Mouse (Mus musculus) gastrocnemius, postnatal 36 days (tissue): ENCODE data around the gene Vrk2. TPM values are rescaled to one million over a fixed set of nuclear protein-coding genes. Genes with fewer than 3 reads are reported as not detected.
A peak's percentile ranks its signal among the peaks of the same experiment; 100 is the strongest.

Experiments
- DNase-seq, 2 experiments: peaks; one replicate each; pipeline ENCODE4 v3.0.0; 2022
- intact Hi-C: fragments of 180-260 bp; cut with DNase I; formaldehyde crosslinking; loops from one replicate; pipeline ENCODE4 v1.15.1; 2025
- long read RNA-seq, 2 experiments: library from polyadenylated mRNA; stranded (forward); transcript quantifications; one replicate each; pipeline ENCODE4 v2.0.0; 2021
- total RNA-seq, 2 experiments: library from RNA; stranded (reverse); gene quantifications; 2 replicates each; pipeline ENCODE4 v1.2.3; 2021

The Vrk2 gene
- 1 to 10 TPM; 6.2 to 6.8 TPM for total RNA-seq
- long read RNA-seq, experiment 1, transcript Vrk2-201 (13 exons, 1,889 nt): major isoform, 6 of 7 reads
- long read RNA-seq, experiment 1, partial matches to known transcripts: 0 of 7 reads
- long read RNA-seq, experiment 1, other reads (novel, unspliced or antisense): 1 of 7 reads
- long read RNA-seq, experiment 2, transcript Vrk2-201 (13 exons, 1,889 nt): major isoform, 5 of 7 reads
- long read RNA-seq, experiment 2, partial matches to known transcripts: 2 of 7 reads
- long read RNA-seq, experiment 2, other reads (novel, unspliced or antisense): 0 of 7 reads

DNA sequence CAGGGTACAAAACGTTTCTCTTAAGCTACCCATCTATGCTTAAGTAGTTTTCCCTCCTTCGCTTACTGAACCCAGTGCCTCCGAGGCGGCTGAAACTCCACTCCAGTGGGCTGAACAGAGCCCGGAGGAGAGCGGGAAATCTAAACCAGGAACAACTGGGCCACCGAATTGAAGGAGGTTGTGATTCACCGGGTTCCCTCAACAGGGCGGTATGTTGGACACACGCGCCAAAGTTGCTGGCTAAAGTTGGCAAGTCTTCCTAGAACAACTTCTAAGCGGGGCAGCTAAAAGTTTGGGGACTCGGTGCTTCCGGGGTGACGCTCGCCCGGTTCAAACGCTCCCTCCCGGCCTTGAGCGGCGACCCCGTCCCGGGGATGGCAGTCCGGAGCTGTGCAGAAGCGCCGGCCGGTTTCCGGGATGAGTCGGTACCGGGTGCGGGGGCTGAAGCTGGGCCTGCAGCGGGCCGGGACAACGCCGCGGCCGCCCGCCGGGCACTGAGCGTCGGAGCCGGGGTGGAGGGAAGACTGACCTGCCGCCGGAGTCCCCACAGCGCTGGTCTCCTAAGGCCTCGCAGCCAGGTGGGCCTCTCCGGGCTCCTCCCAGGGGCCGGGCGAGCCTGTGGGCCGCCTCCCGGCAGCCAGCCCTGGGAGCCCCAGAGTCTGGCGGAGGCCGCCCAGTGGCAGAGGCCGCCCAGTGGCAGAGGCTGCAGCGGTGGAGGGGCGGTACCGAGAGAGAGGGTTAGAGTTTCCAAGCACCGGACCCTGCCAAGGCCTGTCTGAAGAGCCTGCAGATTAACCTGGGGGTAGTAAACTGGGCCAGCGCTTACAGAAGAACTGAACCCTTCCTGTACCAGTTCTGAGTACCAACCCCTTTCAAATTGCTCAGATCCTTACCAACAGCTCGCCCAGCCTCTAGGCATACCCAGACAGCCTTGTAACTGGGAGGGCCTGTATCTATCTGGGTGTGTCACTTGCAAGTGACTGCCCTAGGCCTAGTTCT, at the start of gene Vrk2, which contains the start of gene Gm6899:
TSS of gene Vrk2 (minus strand) at position 939 of the 999 bp plus-strand sequence.
TSS of gene Gm6899 (plus strand) at position 181 of the 999 bp plus-strand sequence.
- peak; percentile 74 to 78 for DNase-seq
- intact Hi-C loops: no loop called here

DNA sequence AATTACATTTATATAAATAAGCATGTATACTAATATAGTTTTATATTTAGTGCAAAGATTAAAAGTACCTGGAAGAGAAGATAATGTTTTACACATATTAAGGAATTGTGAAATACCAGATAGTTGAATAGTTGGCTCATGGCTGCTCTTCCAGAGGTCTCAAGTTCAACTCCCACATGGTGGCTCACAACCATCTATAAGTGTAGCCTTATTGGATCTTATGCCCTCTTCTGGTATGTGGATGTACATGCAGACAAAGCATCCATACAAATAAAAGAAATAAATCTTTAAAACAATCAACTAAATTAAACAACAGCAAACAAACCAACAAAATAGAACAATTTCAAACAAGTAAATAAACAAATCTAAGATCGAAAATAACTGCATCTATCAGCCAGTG, 48.3 kb upstream of the Vrk2 start:
- intact Hi-C loops: no loop called here
- DNase-seq: no peak

DNA sequence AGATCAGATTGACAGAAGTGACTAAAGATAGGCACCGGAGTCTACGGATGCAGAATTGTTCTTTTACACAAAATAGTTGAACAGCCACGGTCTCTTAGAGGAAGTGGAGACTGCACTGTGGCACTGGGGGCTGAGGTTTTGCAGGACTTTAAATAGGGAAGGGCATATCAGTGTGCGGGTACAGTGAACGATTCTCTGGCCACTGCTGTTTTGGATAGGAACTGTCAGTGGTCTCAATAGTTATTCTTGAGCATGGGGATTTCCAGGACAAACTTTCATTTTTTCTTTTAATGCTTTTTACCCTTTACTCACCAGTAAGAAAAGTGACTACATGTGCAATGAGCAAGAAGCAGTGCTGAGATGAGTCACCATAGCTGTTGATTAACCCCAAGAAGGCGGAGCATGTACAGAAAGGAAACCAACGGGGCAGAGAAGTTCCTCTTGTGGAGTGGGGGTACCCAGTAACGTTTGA, 46.6 kb upstream of the Vrk2 start:
- intact Hi-C loops: no loop called here

DNA sequence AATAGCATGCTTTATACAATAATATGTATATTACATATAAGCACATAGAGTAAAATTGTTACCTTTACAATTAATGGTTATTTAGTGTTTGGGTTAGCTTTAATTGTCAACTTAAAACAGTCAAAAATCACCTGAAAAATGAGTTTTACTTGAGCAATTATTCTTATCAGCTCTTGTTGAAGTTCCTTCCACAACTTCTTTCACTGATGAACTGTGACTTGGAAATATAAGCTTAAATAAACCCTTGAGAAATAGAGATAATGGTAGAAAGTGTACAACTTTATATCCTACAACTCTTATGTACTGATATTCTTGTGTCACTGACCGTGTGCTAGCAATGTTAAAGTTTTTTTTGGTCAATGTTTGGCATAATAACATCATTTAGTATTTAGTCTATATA, 42.4 kb upstream of the Vrk2 start:
- intact Hi-C loops: no loop called here
- no peak for DNase-seq

More for the DNA sequence above, 46.6 kb upstream of the Vrk2 start:
- DNase-seq: no peak

DNA sequence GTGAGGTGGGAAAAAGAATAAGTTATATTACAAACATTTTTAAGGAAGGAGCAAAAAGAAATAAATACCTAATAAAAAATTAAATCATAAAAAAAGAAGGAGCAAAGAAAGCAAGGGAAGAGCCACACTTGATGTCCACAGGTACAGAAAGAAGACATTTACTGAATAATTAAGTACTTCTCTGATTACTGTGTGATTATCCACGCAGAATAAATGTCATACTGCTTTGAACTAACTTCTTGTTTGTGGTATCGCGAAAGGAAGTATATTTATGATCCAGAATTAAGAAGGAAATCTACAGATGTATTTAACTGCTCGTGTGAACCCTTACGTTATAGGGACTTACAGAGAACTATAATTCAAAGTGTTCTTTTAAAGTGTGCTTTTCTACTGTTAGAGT, 28.9 kb upstream of the Vrk2 start:
- no peak for DNase-seq
- intact Hi-C loops: no loop called here

DNA sequence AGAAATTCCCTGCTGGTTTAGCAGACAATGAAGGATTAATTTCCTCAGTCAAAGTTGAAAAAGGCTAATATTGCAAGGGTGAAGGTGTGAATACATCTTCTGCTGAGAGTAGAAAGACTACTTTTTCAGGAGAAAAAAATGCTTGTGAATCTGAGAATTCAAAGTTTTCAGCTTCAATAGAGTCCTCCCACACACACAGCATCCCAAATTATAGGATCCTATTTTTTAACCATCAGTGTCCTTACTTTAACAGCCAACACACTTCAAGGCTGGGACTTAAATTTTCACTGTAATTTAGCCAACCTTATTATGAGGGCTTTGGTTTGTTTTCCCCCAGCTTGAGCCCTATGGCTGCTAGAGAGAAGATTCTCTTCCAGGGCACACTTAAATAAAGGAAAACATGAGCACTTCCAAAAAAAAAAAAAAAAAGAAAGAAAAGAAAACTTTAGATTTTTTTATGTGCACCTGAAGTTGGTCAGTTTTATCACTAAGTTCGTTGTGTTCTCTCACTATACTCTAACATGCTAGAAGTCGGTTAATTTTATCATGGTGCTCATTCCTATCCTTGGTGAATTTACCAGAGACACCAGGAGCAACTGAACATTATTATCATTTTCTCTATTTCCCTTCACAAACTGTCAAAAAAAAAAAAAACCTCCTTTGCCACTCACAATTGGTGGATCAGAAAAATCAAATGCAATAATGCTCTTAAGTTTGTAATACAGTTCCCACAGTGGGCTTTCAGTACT, 24.9 kb upstream of the Vrk2 start:
- no peak for DNase-seq
- intact Hi-C loops: no loop called here

DNA sequence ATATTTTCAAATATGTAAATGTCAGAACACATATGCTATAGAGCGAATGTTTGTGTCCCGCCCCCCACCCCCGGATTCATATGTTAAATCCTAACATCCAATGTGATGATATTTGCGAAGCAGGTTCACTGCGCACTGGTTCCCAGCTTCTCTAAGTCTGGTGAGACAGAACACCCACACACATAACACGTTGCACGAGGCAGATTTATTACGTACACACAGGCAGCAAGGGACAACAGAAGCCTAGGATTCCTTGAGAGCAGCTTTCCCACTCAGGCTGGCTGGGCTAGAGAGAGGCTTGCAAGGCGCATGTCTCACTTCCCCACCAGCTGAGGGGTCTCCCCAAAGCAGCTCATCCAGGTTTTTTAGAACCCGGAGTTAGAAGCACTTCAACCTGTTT, 15.0 kb upstream of the Vrk2 start:
- DNase-seq: no peak
- intact Hi-C loops: no loop called here

DNA sequence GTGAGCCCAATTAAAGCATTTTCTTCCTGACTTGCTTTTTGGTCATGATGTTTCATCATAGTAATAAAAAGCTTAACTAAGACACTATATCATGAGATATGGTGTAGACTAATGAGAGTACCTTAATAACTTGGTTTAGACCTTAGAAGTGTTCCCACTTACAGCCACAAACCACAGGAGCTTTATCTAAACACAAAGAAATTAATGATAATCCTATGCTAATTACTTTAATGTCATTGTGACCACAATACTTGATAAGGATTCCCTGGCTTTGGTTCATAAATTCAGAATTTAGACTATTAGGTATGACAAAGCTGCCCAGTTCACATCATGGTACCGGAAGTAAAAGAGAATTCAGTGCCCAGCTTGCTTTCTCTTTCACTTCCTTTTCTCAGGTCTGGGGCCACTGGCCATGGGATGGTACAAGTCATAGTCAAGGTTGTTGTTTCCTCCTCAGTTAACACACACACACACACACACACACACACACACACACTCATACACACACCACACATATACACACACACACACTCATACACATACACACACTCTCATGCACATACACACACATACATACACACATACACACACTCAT, 10.4 kb upstream of the Vrk2 start:
- intact Hi-C loops: no loop called here
- no peak for DNase-seq

DNA sequence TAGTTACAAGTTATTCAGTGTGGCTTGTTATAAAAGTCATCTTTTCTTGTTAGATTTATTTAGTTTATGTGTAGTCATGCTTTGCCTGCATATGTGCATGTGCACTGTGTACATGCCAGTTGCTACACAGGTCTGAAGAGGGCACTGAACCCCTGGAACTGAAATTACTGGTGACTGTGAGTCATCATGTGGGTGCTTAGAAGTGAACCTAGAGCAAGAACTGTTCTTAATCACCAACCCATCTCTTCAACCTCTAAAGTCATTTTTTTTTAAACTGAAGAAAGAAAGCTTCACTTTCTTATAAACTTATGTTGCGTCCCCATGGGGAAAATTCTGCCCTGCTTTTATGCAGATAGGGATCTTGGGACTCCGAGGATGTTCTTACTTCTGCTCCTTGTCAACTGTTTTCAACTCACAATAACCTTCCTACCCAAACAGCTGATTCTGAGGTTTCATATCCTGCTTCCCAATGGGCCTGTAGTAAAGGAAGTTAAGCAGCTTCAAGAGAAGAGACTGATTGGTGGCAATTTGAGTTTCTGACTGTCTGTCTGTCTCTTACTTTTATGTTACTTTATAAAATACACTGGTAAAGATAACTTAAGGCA, 7.9 kb upstream of the Vrk2 start:
- intact Hi-C loops: no loop called here
- no peak for DNase-seq

DNA sequence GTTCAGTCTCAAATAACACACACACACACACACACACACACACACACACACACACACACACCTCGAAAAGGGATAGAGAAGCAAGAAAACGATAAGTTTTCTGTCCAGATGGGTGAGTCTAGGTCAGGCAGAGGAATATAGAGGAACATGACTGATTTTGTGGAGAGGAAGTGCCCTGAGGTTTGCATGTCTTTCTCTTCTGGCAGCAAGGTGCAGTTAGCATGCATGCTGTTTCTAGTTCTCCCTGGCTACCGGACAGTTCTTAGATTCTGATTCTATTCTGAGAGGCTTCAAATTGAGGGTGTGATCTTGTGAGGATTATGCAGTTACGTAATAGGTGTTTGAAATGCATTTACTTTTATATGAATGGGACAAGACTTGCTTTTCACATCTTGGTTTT, 6.9 kb upstream of the Vrk2 start:
- no peak for DNase-seq
- intact Hi-C loops: no loop called here

DNA sequence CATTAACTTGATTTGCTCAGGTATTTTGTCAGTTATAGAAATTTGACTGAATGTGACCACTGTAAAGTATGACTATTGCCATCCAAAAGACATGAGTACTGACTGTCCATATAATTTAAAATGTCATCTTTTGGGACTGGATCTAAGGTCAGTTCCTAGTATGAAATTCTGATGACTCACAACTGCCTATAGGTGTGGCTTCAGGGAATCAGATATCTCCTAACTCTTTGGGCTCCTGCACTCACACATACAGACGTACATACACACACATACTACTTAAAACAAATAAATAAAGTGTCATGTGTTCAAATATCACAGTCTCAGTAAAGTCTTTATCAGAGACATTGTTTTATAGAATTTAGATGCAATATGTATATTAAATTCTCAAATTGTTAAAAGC, 5.1 kb upstream of the Vrk2 start:
- intact Hi-C loops: no loop called here
- DNase-seq: no peak

DNA sequence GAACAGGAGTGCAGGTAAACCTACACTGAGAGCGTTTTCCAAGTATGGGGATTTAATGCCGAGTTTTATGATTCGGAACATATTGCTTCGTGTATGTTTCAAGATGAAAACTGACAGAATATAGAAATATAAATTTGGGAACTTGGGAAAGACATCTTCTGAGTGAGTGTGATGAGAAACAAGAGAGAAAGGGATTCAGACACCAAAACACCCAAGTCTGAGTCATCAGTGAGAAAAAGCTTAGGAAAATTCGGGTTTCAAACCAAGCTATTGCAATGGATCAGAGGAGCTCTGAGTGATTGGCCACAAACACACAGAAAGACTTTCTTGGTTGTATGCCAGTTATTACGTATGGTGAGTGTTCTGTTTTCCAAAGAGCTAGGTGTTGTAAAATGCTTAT, 4.0 kb upstream of the Vrk2 start:
- intact Hi-C loops: no loop called here
- DNase-seq: no peak

DNA sequence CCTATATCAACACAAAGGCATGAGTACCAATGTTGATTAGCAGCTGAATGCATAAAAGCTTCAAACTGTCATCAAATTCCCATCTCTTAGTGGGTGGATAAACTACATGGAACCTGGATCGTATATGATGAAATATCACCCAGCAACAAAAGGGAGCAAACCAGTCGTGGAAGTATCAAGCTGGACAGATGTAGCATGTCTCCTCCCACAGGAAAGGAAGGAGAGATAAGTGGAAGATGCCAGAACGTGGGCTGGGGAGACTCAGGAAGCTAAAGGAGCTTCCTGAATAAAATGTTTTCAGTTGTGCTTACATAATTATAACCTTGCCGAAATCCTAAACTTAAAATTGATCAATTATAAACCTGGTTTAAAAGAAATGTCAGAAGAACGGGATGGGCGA, 3.3 kb upstream of the Vrk2 start:
- no peak for DNase-seq
- intact Hi-C loops: no loop called here

DNA sequence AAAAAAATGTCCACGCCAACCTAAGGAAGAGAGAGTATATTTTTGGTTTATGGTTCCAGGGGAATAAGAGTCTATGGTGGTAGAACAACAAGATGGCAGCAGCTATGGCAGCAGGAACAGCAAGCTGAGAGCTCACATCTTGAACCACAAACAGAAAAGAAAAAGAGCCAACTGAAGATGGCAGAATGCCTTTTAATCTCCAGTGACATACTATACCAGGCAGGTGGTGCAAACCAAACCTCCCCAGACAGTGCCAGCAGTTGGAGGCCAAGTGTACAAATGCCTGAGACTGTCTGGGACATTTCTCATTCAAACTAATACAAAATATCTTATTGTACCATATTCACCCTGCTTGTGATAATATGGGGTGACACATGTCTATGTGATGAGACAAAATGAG, 2.4 kb upstream of the Vrk2 start:
- DNase-seq: no peak
- intact Hi-C loops: no loop called here

DNA sequence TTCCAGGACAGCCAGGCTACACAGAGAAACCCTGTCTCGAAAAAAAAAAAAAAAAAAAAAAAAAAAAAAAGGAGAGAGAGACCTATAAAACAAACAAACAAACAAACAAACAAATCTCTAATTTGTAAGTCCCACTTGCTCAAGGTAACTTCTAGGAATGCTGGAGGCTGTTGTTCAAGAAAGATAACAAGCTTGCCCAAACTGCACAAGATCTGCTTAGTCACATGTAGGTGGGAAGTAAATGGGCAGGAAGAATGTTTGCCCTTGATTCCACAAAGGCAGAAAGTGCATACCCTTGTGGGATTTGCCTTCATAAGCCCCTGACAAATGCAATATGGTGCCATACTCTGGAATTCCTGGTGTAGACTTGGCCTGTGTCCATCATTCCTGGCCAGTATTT, 688 bp upstream of the Vrk2 start:
- intact Hi-C loops: no loop called here

DNA sequence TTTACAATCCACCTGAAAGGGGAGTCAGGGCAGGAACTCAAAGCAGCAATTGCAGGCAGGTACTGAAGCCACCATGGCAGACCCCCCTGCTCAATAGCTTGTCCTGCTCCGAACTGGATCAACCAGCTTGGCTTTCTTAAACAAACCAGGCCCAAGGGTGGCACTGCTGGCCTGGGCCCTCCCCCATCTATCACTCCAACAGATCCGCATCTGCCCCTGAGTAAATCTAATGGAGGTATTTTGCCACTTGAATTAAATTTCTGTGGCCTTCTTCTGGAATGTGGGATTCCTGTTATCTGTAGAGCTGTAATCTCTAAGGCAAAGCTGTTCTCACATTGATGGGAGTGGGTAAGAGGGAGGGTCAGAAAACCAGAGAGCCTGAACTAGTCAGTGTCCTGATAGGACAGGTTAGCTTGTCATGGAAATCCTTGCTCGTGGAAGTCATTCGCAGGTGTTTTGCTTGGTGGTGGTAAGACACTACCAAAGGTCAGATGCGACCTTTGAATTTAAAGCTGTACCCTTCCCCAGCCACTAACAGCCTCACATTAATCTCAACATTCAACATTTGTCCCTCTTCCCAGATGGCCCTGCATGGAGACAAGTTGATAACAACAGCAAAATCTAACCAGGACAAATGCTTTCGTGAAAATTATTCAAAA, 1.3 kb downstream of the Vrk2 start:
- intact Hi-C loops: no loop called here
- DNase-seq: no peak

More for the DNA sequence above, 688 bp upstream of the Vrk2 start:
- no peak for DNase-seq

DNA sequence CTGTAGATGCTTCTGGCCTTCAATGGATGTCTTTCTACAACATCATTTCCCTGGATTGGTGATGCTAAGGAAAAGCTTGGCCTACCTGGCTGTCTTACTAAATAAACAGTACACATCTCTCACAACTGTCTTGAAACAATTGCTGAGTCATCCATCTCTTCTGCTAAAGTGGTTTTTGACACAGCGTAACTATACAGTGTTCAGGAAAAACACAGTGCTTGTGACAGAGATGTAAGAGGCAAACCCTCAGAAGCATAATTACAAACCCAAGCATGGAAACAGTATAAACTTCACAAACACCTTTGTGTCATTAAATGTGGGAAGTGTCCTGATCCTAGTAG, 6.6 kb downstream of the Vrk2 start:
- intact Hi-C loops: no loop called here
- no peak for DNase-seq

DNA sequence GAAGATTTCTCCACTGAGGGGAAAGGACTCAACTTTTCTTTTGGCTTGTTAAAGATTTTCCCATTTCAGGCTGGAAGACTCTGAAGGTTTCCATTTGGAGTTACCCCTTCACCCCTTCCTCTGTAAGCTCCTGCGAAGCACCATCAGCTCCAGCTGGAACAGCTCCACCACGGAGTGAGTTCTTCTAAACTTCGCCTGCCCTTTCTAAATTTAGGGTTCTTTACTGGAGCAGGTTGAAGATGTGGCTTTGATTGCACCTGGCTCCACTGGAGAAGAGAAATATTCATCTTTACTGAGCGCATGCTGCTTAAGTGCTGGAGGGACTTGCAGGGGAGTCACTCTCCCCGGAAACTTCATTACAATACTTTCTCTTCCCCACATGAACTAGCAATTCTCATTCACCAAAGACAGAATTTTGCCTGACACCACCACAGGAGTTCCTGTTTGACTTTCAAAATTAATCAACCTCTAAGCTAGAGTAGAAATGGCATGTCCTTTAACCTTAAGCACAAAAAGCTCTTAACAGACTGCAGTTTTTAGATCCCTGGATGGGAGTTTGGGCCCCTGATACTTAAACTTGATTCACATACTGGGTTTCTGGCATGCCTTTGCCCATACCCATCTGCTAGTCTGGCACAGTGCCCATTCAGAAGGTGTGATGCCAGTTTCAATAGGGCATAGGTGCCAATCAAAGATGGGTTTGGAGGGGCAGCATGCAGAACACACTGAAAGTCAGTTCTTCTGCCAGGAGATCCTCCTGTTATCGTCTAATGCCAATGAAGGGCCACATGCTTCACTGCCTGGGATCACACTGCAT, 7.2 kb downstream of the Vrk2 start:
- DNase-seq: no peak
- intact Hi-C loops: no loop called here
